Mouse (Mus musculus): ENCODE measurements around the gene Parp16. TPM values are rescaled to one million over a fixed set of nuclear protein-coding genes. Genes with fewer than 3 reads are reported as not detected.
A peak's percentile ranks its signal among the peaks of the same experiment; 100 is the strongest.
"Not testable (repeated sequence)": the region's sequence is repeated elsewhere in the genome, so short reads cannot be mapped to it uniquely, and the experiment has no call there.

Parp16 gene
- total RNA-seq, 2 experiments from 2014 or later = 4.1 TPM

DNA sequence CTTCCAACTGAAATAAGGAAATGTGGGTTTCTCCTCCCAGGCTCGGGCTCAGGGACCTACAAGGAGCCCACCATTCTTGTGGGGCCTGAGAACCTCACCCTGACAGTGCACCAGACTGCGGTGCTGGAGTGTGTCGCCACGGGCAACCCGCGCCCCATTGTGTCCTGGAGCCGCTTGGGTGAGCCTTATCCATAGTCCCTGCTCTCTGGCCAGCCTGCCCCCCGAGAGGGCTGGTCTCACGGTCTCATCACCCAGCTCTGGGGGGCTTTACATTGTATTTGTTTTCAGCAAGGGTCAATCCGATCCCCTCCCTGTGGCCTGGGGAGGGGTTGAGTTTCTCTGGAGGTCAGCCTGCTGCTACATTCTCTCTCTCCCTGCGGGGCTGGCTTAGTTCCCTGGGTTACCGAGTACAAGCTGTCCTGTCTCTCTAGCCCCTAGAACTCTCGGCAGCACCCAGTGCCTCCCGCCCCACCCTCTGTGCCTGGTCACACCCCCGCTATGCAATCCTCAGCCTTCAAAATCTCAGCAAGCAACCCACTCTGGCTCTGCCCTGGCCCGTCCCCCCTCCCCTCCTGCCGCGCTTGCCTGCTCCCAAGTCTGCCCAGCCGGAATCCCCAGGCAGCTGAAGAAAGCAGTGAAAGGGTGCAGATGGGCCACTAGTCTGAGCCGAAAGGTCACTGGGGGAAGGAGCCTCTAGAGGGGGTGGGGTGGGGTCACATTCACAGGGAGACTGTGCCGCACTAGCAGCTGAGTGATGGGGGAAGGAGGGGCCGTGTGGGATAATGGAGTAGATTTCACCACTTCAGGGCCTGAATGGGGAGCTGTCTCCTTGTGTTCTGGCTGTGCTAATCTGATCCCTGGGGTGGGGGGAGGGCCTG, 16.6 kb upstream of the Parp16 start:
- peak in 1 of 2 experiments; percentile 45 for DNase-seq (ENCODE audit: low spot score in 2 of 2)

DNA sequence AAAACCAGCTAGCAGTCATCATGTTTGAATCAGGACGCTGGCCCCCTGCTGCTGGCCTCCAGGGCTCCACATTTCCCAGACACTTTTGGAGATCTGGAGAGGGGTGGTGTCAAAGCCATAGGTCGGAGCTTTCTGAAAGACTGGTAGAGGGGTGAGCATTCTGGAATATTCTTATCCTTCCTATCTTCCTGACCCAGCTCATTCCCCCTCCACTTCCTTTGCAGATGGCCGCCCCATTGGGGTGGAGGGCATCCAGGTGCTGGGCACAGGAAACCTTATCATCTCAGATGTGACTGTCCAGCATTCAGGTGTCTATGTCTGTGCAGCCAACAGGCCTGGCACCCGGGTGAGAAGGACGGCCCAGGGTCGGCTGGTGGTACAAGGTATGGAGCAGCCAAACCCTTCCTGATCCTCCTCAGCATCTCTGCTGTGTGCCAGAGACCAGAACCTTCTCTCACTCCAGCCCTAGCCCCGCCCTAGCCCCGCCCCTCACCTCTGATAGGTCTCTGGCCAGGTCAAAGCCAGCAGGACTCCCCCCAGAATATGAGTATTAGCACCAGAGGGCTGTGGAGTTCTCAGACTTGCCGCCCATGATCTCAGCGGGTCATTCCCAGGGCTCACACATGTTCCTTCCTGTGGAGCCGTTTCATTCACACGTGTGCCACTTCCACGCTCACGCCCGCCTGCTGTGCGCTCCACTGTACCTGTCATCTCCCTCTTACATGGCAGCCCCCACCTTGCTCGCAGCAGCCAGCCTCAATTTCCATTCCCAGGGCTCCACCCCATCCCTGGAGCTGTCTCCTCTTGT, 15.1 kb upstream of the Parp16 start:
- DNase-seq (ENCODE audit: low spot score in 2 of 2) = no peak

DNA sequence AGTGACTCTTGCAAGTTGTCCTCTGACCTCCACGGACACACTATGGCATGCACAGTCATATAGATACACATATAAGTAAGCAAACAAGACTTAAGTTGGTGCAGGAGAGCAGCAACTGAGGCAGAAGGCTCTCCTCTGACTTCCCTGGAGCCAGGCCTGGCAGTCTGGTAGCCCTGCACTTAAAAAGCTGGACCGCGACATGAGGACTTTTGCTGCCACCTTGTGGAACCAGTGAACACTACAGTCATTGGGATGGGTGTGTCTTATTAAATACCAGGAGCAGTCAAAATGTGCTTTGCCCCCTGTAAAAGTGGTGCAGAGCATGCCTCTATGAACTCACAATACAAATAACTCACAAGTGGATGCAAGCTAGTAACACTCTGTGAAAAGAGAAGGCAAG, 6.6 kb upstream of the Parp16 start:
- DNase-seq (ENCODE audit: low spot score in 2 of 2) = peak; percentile 88 to 91

DNA sequence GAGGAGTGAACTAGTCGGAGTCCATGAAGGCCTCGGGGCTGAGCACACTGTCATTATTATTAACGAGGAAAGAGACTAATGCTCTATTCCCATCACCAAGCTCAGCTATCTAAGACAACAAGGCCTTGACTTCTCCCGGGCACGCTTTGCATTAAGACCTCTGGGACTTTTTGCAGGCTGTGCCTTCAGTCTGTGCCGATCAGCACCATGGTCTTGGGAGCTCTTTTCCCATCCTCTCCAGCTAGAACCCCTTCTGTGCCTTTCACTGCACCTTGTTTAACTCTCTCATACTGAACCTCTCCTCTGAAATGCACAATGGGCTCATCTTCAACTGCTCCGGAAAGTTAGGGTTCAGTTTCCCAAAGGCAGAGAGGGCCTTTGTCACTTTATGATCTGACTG, 4.8 kb upstream of the Parp16 start:
- no peak for DNase-seq (ENCODE audit: low spot score in 2 of 2)

DNA sequence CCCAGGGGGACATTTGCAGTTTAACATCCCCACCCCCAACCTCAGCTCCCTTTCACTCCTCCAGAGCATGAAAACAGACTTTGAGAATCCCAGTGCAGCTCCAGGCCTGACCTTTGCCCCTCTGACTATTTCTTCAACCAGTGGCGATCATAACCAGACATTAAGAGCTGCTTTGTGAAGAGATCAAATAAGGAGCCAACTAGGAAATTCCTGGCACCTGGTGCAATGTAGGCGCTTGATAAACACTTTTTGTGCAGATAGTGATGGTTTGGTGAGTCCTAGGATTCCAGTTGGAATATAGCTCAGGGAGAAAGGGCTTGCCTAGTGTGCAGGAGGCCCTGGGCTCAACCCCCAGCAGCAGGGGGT, 3.8 kb upstream of the Parp16 start:
- no peak for DNase-seq (ENCODE audit: low spot score in 2 of 2)

DNA sequence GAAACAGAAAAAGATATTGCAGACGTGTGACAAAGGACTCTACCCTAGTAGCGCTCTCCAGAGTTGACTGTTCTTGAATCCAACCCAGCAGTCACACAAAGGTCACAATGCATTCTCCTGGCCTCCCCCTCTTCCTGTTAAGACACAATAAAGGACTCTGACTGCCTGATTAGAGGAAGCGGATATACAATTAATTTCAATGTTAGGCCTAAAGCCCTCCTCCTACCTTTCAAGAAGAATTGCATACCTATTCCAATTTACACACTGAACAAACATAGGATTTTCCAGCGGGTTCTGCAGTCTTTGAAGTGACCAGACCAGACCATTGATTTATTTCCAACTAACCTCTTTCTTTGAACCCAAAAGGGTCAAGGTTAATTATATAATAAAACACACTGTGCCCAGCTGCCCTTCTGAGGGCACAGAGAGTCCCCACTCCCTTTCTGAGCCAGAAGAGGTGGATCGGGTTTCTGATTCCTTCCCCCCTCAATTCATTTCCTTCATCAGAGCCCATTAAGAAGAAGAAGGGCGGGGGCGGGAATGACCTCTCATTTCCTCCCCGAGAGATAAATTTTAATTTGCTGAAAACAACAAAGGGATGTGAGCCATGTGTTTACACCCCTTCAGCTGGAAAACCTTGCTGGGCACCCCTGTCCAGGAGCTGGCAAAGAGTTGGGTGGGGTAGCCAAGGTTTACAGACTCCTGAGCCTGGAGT, 3.2 kb upstream of the Parp16 start:
- no peak for DNase-seq (ENCODE audit: low spot score in 2 of 2)

DNA sequence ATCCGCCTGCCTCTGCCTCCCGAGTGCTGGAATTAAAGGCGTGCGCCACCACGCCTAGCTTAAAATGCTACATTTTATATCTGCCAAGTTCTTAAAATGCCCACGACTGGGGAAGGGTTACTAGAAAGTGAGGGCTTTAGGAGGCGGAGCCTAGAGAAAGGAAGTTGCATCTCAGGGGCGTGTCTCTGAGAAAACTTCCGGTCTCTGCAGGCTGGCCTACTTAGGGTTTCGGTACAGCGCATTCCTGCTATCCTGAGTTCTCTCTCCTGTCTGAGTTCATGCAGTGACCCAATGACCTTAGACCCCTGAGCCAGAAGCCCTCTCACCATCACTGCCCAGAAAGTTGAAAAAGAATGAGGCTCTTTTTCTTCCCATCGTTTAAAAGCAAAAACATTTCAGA, 1.9 kb upstream of the Parp16 start:
- DNase-seq (ENCODE audit: low spot score in 2 of 2) = no peak

DNA sequence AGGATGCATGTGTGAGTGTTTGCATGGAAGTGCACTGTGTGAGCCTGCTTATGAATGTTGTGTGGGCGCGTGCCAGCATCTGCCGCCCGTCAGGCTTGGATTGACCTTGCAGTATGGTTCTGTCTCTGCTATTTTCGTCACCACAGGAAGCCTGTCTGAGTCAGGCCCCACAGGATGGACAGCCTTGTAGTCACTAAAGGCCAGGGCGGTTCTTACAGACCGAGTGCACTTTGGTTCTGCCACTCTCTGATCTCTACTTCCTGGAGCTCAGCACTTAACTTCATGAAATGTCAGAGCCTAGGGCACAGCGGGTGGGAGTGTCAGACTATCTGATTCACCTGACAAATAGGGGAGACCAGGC, 448 bp downstream of the Parp16 start:
- peak in 1 of 2 experiments; percentile 35 for DNase-seq (ENCODE audit: low spot score in 2 of 2)

DNA sequence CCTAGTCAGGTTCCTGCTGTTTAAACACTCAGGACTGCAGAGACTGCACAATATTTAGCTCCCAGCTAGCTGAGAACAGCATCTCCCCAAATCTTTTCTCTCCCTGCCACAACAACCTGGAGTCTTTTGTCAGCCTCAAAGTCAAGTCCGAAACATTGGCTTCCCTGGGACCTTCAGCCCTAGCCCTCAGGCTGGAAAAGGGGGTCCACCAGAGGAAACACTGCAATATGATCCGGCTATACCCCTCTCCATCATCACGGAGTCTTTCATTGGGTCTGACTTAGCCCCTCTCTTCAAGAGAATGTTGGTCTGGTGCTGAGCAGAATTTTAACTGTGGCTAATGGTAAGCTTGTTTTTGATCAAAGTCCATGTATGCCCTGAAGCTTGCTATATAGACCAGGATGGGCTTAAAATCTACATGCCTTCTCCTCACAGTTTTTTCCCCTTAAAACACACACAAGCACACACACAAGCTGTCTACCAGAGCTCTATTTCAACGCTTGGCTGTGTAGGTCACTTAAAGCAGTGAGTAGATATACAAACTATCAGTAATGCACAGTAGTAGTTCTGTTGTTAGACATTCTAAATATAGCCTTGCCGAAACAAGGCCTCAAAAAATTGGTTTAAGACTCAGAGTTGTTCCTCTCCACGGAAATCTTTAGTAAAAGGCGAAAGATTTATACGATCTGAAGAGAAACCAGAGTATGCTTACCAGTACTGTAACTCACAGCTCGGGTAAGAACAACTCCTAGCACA, 1.0 kb downstream of the Parp16 start:
- no peak for DNase-seq (ENCODE audit: low spot score in 2 of 2)

DNA sequence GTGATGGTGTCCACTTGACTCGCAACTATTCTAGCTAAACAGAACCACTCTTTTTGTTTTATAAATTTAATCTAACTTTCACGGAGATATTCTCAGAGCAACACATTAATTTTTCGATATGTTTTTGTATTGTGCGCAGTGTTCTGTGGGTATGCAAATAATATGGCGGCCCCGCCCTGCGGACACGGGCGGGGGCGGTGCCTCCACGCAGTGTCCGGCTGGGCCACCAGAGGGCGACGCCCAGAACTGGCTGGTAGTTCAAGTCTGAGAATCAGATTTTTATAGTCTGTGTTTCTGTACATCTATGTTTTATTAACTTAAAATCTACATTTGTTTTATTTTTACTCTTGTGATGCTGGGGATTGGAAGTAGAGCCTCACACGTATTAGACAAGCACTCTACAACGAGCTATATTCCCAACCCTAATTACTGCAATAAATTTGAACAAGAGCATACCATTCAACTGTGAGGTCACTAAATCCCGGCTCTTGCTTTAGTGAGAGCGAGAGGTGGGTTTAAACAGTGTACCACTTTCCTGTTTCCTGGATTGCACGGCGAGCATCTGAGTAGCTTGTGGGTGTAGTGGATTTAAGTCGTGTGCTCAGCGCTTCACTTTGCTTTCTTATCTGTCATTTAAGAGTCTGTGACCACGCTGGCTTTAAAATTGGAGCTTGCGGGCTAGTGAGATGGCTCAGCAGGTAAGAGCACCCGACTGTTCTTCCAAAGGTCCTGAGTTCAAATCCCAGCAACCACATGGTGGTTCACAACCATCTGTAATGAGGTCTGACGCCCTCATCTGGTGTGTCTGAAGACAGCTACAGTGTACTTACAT, 1.8 kb downstream of the Parp16 start:
- DNase-seq (ENCODE audit: low spot score in 2 of 2) = peak; percentile 93 to 95

DNA sequence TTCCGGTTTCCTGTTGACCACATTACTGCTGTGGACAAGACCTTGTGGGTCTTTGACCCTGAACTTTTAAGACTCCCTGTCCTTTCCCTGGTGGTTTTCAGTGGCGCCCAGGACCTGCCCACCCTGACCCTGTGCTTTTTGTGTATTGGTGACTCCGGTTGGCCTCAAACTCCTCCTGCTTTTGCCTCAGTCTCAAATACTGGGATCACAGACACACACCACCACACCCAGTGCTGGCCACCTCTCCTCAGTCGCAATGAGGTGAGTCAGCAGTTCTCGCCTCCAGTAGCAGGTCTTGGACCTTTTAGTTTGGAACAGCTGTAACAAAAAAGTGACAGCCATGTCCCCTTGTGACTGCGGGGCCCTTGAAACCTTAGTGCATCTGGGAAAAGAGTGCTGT, 2.7 kb downstream of the Parp16 start:
- no peak for DNase-seq (ENCODE audit: low spot score in 2 of 2)

DNA sequence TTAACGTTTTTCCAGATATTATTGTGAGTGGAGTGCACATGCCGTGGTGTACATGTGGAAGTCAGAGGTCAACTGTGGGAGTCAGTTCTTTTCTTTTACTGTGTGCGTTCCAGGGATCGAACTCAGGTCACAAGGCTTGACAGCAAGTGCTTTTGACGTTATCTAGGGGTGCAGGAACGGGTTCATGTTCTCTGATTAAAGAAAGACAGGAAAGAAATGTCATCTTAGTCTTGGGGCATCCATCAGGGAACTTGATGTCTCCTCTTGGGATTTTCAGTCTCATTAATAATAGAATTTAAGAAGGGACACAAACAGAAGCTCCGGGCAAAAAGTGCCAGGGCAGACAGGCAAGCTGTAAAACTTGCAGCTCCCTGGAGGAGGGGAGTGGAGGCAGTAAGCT, 4.6 kb downstream of the Parp16 start:
- no peak for DNase-seq (ENCODE audit: low spot score in 2 of 2)

DNA sequence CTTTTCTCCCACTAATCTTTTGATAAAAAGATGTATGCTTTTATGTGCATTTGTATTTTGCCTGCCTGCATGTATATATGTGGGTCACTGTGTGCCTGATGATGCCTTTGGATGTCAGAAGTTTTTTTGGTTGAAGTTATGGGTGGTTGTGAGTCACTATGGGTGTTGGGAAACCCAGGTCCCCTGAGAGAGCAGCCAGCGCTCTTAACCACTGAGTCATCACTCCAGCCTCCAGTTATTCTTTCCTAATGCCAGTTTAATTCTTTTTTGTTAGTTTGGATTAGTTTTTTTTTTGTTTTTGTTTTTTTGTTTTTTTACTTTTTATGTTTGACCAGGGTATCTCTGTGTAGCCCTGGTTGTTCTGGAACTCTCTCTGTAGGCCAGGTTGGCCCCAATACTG, 5.5 kb downstream of the Parp16 start:
- DNase-seq (ENCODE audit: low spot score in 2 of 2) = no peak

DNA sequence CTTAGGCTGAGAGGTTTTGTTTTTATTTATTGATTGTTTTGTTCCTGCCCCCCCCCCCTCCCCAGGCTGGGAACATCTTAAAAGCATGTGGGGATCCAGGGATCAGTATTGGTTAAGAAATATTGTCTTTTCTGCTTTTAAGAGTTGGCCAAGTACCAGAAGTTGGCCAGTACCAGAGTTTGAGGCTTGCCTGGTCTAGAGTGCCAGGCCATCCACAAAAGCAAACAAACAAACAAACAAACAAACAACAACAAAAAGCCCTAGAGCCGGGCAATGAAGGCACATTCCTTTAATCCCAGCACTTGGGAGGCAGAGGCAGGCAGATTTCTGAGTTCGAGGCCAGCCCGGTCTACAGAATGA, 5.8 kb downstream of the Parp16 start:
- no peak for DNase-seq (ENCODE audit: low spot score in 2 of 2)

DNA sequence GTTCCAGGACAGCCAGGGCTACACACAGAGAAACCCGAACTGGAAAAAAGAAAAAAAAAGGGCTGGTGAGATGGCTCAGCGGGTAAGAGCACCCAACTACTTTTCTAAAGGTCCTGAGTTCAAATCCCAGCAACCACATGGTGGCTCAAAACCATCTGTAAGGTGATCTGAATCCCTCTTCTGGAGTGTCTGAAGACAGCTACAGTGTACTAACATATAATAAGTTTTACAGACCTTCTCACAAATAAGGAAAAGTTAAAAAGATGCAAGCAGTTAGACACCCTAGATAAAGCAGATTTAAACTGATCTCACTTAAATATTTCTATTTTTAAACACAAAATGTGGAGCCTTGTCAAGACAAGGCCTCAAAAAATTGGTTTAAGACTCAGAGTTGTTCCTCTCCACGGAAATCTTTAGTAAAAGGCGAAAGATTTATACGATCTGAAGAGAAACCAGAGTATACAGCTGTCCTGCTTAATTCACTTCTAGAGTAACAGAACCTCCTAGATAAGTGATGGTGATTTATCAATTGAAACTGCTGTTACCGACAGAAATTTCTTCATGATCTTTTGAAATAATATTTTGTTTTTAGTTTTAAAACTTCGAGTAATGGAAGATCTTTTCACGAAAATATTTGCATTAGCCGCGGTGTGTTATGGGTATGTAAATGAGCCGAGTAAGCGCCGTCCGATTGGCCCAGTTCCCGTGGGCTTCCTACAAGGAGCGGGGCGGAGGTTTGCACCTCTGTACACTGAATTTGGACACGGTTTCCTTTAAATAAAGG, 6.4 kb downstream of the Parp16 start:
- peak; percentile 83 to 89 for DNase-seq (ENCODE audit: low spot score in 2 of 2)

DNA sequence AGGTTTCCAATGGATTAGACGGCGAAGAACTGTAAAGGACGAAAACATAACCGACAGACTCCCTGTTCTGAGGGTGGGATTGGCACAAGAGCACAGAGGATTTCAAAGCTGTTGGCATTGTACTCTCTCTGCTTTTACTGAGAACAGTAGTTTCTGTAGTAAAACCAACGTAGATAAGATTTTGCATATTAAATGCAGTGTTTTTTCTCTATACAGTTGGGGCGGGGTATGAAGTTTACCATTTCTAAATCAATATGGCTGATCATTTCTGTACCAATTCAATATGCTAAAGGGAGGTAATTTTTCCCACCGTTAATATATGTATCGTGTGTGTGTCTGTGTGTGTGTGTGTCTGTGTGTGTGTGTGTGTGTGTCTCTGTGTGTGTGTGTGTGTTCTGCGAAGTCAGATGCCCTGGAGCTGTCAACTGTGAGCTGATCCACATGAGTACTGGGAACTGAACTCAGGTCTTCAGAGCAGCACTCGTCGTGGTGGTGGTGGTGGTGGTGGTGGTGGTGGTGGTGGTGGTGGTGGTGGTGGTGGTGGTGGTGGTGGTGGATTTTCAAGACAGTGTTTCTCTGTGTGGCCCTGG, 7.1 kb downstream of the Parp16 start:
- DNase-seq (ENCODE audit: low spot score in 2 of 2) = no peak

DNA sequence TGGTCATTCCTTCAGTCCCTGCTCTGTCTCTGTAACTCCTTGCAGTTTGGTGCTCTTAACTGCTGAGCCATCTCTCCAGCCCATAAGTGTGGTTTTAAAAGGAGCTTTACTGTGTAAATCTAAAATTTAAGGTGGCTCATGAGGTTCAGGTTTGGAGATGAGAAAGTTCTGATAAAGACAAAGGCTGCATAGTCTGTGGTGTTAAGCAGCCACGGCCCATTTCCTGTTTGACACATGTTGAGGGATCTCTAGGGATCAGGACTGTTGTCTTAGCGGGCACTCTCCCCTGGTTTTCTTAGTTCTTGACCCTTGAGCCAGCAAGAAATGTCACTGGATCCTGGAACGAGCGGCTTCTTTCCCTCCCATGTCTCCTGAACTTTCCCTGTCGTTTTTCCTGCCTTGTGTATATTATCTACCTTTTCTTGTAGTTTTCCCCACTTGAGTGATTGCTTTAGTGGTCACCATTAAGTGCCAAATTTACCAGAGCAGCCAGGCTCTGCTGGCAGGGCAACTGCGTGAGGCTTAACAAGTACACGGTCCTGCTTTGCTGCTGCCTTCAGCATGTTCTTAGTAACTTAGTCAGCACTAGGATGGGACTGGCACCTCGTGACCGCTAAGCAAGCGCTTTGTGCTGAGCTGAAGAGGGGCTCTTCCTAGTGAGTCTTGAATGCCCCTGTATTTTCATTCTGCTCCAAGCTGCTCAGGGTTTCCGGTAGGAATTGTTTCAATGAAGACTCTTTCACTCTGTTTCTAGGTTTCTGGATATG, 10.1 kb downstream of the Parp16 start:
- no peak for DNase-seq (ENCODE audit: low spot score in 2 of 2)

DNA sequence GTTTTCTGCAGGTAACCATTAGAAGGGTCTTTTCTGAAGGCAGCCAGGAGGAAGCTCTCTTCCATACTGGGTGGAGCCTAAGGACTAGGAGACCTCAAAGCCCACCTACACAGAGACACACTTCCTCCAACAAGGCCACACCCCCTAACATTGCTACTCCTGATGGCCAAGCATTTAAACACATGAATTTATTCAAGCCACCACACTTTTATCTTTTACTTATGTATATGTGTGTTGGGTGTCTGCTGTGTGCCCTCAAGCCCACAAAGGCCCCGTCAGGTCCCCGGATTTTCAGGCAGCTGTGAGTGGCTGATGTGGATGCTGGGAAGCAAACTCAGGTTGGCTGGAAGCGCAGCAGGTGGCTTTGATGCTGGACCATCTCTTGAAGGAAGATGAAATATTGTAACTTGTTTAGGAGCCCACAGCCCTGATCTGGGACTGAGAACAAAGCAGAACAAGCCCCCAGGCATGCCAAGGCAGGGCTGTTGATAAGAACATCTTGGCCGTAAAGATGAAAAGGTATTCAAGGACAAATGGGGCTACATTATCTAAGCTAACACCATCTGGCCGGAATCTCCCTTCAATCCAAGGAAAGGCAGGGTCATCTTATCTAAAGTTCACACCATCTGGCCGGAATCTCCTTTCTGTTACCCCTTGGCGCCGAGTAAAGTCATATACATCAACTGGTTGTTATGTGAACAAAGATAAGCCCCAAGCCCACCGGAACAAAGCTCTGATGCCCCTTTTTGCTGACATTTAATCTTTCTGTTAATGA, 12.1 kb downstream of the Parp16 start:
- not testable (repeated sequence) for DNase-seq (ENCODE audit: low spot score in 2 of 2)
